Mouse (Mus musculus) heart, postnatal 25 days (tissue): ENCODE measurements around the gene Slc2a8. TPM values are rescaled to one million over a fixed set of nuclear protein-coding genes. Genes with fewer than 3 reads are reported as not detected.

Experiments
- DNase-seq: peaks from one replicate; pipeline ENCODE4 v3.0.0; 2022; ENCODE audit warnings: low spot score
- intact Hi-C: fragments of 180-260 bp; cut with DNase I; formaldehyde crosslinking; loops from one replicate; pipeline ENCODE4 v1.15.1; 2025
- total RNA-seq, 2 experiments: library from RNA; stranded (reverse); gene quantifications; 2 replicates each; pipeline ENCODE4 v1.2.3; 2021

Gene Slc2a8
- total RNA-seq, 2 experiments from 2014 or later: 14.6 to 16.0 TPM

- intact Hi-C loops: no loop called here
- DNase-seq: no peak
These were observed 3.2 kb downstream of the Slc2a8 start for GRCm38 (mm10) chr2:32978675-32979074.

- no peak for DNase-seq
- intact Hi-C loops: no loop called here
These were observed 4.8 kb downstream of the Slc2a8 start for GRCm38 (mm10) chr2:32977114-32977513.

- no peak for DNase-seq
- intact Hi-C loops: no loop called here
These were observed 7.7 kb downstream of the Slc2a8 start for GRCm38 (mm10) chr2:32974216-32974615.

- intact Hi-C loops: no loop called here
- DNase-seq: no peak
These were observed 10.6 kb downstream of the Slc2a8 start for GRCm38 (mm10) chr2:32971235-32971634.

GRCm38 (mm10) chr2:32969326-32969725, 12.6 kb downstream of the Slc2a8 start:
- DNase-seq: no peak
- intact Hi-C loops: no loop called here

GRCm38 (mm10) chr2:32968024-32968614, 13.8 kb downstream of the Slc2a8 start:
- intact Hi-C loops: no loop called here
- DNase-seq: no peak

- peak; percentile 79 for DNase-seq
- intact Hi-C loops: no loop called here
These were observed 14.9 kb downstream of the Slc2a8 start for GRCm38 (mm10) chr2:32966689-32967631.

GRCm38 (mm10) chr2:32966184-32966688, 15.6 kb downstream of the Slc2a8 start:
- DNase-seq: no peak
- intact Hi-C loops: no loop called here

- no peak for DNase-seq
- intact Hi-C loops: no loop called here
These were observed 16.2 kb downstream of the Slc2a8 start for GRCm38 (mm10) chr2:32965511-32966183.

GRCm38 (mm10) chr2:32964659-32965457, 17.0 kb downstream of the Slc2a8 start:
- intact Hi-C loops: no loop called here
- DNase-seq: no peak

GRCm38 (mm10) chr2:32963981-32964380, 17.9 kb downstream of the Slc2a8 start:
- intact Hi-C loops: no loop called here
- DNase-seq: no peak

GRCm38 (mm10) chr2:32963544-32963943, 18.3 kb downstream of the Slc2a8 start:
- intact Hi-C loops: no loop called here
- DNase-seq: no peak

- intact Hi-C loops: no loop called here
- DNase-seq: no peak
These were observed 19.0 kb downstream of the Slc2a8 start for GRCm38 (mm10) chr2:32962875-32963220.

- DNase-seq: no peak
- intact Hi-C loops: no loop called here
These were observed 19.6 kb downstream of the Slc2a8 start for GRCm38 (mm10) chr2:32962062-32962874.

- DNase-seq: peak; percentile 90
- intact Hi-C loops: no loop called here
These were observed 20.5 kb downstream of the Slc2a8 start, which contains the start of the genes Rpl12 and Lrsam1 for GRCm38 (mm10) chr2:32961192-32961995. Gene Rpl12 (plus strand): TSS chr2:32961559. Gene Lrsam1 (minus strand): TSS chr2:32961614.

- intact Hi-C loops: no loop called here
- no peak for DNase-seq
These were observed 21.6 kb downstream of the Slc2a8 start for GRCm38 (mm10) chr2:32960273-32960672.

GRCm38 (mm10) chr2:32957344-32957743, 24.5 kb downstream of the Slc2a8 start:
- intact Hi-C loops: no loop called here
- DNase-seq: no peak

- no peak for DNase-seq
- intact Hi-C loops: no loop called here
These were observed 27.3 kb downstream of the Slc2a8 start for GRCm38 (mm10) chr2:32954581-32954980.
